Mouse (Mus musculus) limb, embryonic 11.5 days (tissue): ENCODE measurements around the gene Hmgb4. TPM values are rescaled to one million over a fixed set of nuclear protein-coding genes. Genes with fewer than 3 reads are reported as not detected.
A peak's percentile ranks its signal among the peaks of the same experiment; 100 is the strongest.

Source experiments
- ATAC-seq: fragments of 200-750 bp; cut with Nextera tagmentation; 2 replicates; pipeline ENCODE4 v1.8.0; 2017; ENCODE audit warnings: low read depth; ENCODE audit not compliant: insufficient number of reproducible peaks, low FRiP score, low TSS enrichment
- DNase-seq: peaks from one replicate; pipeline ENCODE4 v3.0.0-alpha.2; 2015; ENCODE audit warnings: low spot score
- H3K27ac ChIP-seq: fragments of 300-500 bp; sonication (generic); replicated peaks from 2 replicates; pipeline ENCODE4 v1.5.1; 2014; ENCODE audit warnings: low read depth, mild to moderate bottlenecking, low read length
- H3K27me3 ChIP-seq: fragments of 300-500 bp; sonication (generic); 2 replicates; pipeline ENCODE4 v1.6.1; 2014; ENCODE audit warnings: mild to moderate bottlenecking, low read length, mixed read lengths; ENCODE audit not compliant: control insufficient read depth, insufficient read depth
- H3K36me3 ChIP-seq: fragments of 300-500 bp; sonication (generic); 2 replicates; pipeline ENCODE4 v1.6.1; 2014; ENCODE audit warnings: mild to moderate bottlenecking, low read length, moderate library complexity, mixed read lengths; ENCODE audit not compliant: control insufficient read depth, insufficient read depth
- H3K4me1 ChIP-seq: fragments of 300-500 bp; sonication (generic); 2 replicates; pipeline ENCODE4 v1.6.1; 2014; ENCODE audit warnings: low read length, mixed read lengths; ENCODE audit not compliant: control insufficient read depth, insufficient read depth
- H3K4me2 ChIP-seq: fragments of 300-500 bp; sonication (generic); 2 replicates; pipeline ENCODE4 v1.6.1; 2014; ENCODE audit warnings: low read depth, mild to moderate bottlenecking, moderate library complexity; ENCODE audit not compliant: severe bottlenecking
- H3K4me3 ChIP-seq: fragments of 300-500 bp; sonication (generic); 2 replicates; pipeline ENCODE4 v1.5.1; 2014; ENCODE audit warnings: low read depth, low read length
- H3K9ac ChIP-seq: fragments of 300-500 bp; sonication (generic); 2 replicates; pipeline ENCODE4 v1.6.1; 2014; ENCODE audit warnings: mild to moderate bottlenecking, low read length
- H3K9me3 ChIP-seq: fragments of 300-500 bp; sonication (generic); 2 replicates; pipeline ENCODE4 v1.6.1; 2016; ENCODE audit warnings: low read length; ENCODE audit not compliant: control insufficient read depth
- WGBS: fragments of 180-500 bp; shearing (Covaris S2); extraction: QIAGEN DNeasy Blood & Tissue Kit; methylation state at CpG from one replicate; pipeline ENCODE4 v1.1.7; 2014; 5-methylcytosine and 5-hydroxymethylcytosine counted together
- polyA plus RNA-seq: library from polyadenylated mRNA; unstranded; fragments of >200 nt; fragmentation: Nextera tagmentation; extraction: Ambion mirVana; gene quantifications from 2 replicates; pipeline ENCODE4 v1.2.1, GENCODE M21; 2014

Gene Hmgb4
- polyA plus RNA-seq, 1 experiment from 2014 or later, result not detected

- no peak overlapping the region for H3K4me2 ChIP-seq
- H3K27me3 ChIP-seq, result no peaks in the 10 kb centered on the region
- DNase-seq (no peak), ATAC-seq (no peak)
- H3K36me3 ChIP-seq, result no peaks in the 10 kb centered on the region
- H3K9me3 ChIP-seq, result no peaks in the 10 kb centered on the region
- 85% methylated on average over 19 of the region's 19 CpGs for WGBS
- H3K27ac ChIP-seq, result no peak overlapping the region
- no peak overlapping the region for H3K4me3 ChIP-seq
- H3K4me1 ChIP-seq, result no peaks in the 10 kb centered on the region
- H3K9ac ChIP-seq, result no peak overlapping the region
Measured at GRCm38 (mm10) chr4:128270931-128271330, 10.2 kb upstream of the Hmgb4 start.

DNA sequence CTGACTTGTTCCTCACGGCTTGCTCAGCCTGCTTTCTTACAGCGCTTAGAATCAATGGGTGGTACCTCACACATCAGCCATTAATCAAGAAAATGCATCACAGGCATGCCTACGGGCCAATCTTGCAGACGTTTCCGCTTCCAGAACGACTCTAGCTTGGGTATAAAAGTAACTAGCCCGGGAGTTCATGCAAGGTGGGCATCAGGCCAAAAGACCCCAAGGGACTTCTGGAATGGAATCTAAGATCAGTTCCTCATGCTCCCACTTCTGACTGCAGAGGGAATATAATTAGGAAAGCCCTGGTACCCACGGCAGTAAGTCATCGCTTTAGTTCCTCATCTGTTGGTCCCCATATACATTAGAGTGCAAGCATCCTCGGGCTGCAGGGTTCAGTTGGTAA is 9.4 kb upstream of the Hmgb4 start:
- Histone ChIP-seq H3K4me3 (no peak overlapping the region), H3K4me1 (no peaks in the 10 kb centered on the region), H3K27ac (no peak overlapping the region), H3K36me3 (no peaks in the 10 kb centered on the region), H3K9ac (no peak overlapping the region), H3K27me3 (no peaks in the 10 kb centered on the region), H3K4me2 (no peak overlapping the region), H3K9me3 (no peaks in the 10 kb centered on the region)
- DNase-seq, result peak; percentile 22
- 57% methylated on average over 10 of the region's 10 CpGs for WGBS
- ATAC-seq, result no peak

DNA sequence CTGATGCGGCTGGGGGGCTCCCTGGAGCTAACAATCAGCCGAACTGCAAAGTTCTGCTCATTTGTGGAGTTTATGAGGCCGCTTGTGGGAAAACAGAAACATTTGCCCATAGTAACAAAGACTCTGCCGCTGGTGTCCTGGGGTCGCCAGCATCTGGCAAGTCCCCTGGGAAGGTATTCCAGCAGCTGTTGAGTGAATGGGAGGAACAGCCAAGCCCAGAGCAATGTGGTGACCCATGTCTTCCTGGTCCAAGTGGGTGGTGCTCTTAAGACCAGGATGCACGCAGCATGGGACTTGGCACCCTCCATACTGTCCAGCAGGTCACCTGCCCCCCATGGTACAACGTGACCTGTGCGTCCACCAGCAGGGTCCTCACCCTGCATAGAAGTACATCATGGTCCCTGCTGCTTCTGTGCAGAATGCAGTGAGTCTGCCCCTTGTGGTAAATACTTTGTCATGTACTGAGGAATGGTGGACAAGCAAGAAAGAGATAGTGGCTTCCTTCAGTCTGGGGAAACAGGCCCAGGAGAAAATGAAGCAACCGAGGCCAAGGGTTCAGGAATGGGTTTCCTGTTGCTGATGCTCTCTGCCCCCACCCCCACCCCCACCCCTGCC is 8.6 kb upstream of the Hmgb4 start:
- Histone ChIP-seq H3K27ac (no peak overlapping the region), H3K4me1 (no peaks in the 10 kb centered on the region), H3K27me3 (no peaks in the 10 kb centered on the region), H3K4me2 (no peak overlapping the region), H3K9ac (no peak overlapping the region), H3K4me3 (no peak overlapping the region), H3K36me3 (no peaks in the 10 kb centered on the region), H3K9me3 (no peaks in the 10 kb centered on the region)
- DNase-seq (no peak), ATAC-seq (no peak)
- 69% methylated on average over 9 of the region's 9 CpGs for WGBS

GRCm38 (mm10) chr4:128265341-128265740 is 4.6 kb upstream of the Hmgb4 start:
- WGBS, result 84% methylated on average over 3 of the region's 3 CpGs
- DNase-seq (no peak), ATAC-seq (no peak)
- Histone ChIP-seq H3K9ac (no peak overlapping the region), H3K4me2 (no peak overlapping the region), H3K27ac (no peak overlapping the region), H3K27me3 (no peaks in the 10 kb centered on the region), H3K36me3 (no peaks in the 10 kb centered on the region), H3K9me3 (no peaks in the 10 kb centered on the region), H3K4me3 (no peak overlapping the region), H3K4me1 (no peaks in the 10 kb centered on the region)

GRCm38 (mm10) chr4:128264491-128264890 is 3.7 kb upstream of the Hmgb4 start:
- WGBS, result 89% methylated on average over 5 of the region's 5 CpGs
- H3K27ac ChIP-seq, result no peak overlapping the region

DNA sequence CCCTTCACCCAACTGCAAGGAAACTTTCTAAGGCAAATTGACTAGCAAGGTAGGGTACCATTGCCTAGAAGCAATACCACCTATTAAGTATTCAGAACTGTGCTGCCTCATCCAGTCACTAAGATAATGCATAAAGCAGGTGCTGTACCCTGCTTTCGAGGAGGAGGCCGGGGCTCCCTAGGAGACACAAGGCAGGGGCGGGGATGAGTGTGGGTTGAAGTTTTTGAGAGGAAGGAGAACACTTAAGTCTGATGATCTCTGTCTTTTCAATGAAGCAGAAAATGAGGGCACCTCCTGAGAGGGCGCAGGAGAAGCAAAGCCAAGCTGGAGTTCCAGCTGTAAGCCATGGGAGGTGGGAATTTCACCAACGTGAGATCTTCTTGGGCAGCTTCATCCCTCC is 1.5 kb downstream of the Hmgb4 start:
- ATAC-seq (no peak), DNase-seq (no peak)
- H3K9ac ChIP-seq, result no peak overlapping the region
- H3K4me1 ChIP-seq, result no peaks in the 10 kb centered on the region
- H3K27me3 ChIP-seq, result no peaks in the 10 kb centered on the region
- H3K4me3 ChIP-seq, result no peak overlapping the region
- no peaks in the 10 kb centered on the region for H3K9me3 ChIP-seq
- H3K36me3 ChIP-seq, result no peaks in the 10 kb centered on the region
- H3K27ac ChIP-seq, result no peak overlapping the region
- 89% methylated on average over 5 of the region's 5 CpGs for whole genome bisulfite sequencing
- no peak overlapping the region for H3K4me2 ChIP-seq

More at GRCm38 (mm10) chr4:128264491-128264890, 3.7 kb upstream of the Hmgb4 start:
- Histone ChIP-seq H3K36me3 (no peaks in the 10 kb centered on the region), H3K9me3 (no peaks in the 10 kb centered on the region), H3K27me3 (no peaks in the 10 kb centered on the region), H3K4me3 (no peak overlapping the region), H3K4me1 (no peaks in the 10 kb centered on the region), H3K4me2 (no peak overlapping the region), H3K9ac (no peak overlapping the region)
- DNase-seq (no peak), ATAC-seq (no peak)

- DNase-seq, result peak; percentile 84
- WGBS, result 8% methylated on average over 5 of the region's 5 CpGs
- no peak for ATAC-seq
- Histone ChIP-seq H3K4me3 (no peak overlapping the region), H3K36me3 (no peaks in the 10 kb centered on the region), H3K9me3 (no peaks in the 10 kb centered on the region), H3K27me3 (no peaks in the 10 kb centered on the region), H3K9ac (no peak overlapping the region), H3K4me1 (no peaks in the 10 kb centered on the region), H3K27ac (no peak overlapping the region), H3K4me2 (no peak overlapping the region)
Measured at GRCm38 (mm10) chr4:128248676-128249075, 12.1 kb downstream of the Hmgb4 start.

- H3K36me3 ChIP-seq, result no peaks in the 10 kb centered on the region
- DNase-seq, result no peak
- no peaks in the 10 kb centered on the region for H3K4me1 ChIP-seq
- no peak overlapping the region for H3K27ac ChIP-seq
- H3K4me2 ChIP-seq, result no peak overlapping the region
- no peak overlapping the region for H3K9ac ChIP-seq
- ATAC-seq, result no peak
- no peak overlapping the region for H3K4me3 ChIP-seq
- no peaks in the 10 kb centered on the region for H3K27me3 ChIP-seq
- no peaks in the 10 kb centered on the region for H3K9me3 ChIP-seq
- WGBS, result 39% methylated on average over 2 of the region's 2 CpGs
Measured at GRCm38 (mm10) chr4:128245201-128245600, 15.6 kb downstream of the Hmgb4 start.

- no peaks in the 10 kb centered on the region for H3K9me3 ChIP-seq
- no peak for ATAC-seq
- H3K4me2 ChIP-seq, result no peak overlapping the region
- DNase-seq, result no peak
- H3K4me1 ChIP-seq, result no peaks in the 10 kb centered on the region
- no peak overlapping the region for H3K9ac ChIP-seq
- WGBS, result 75% methylated on average over 2 of the region's 2 CpGs
- H3K27me3 ChIP-seq, result no peaks in the 10 kb centered on the region
- no peak overlapping the region for H3K4me3 ChIP-seq
- no peak overlapping the region for H3K27ac ChIP-seq
- no peaks in the 10 kb centered on the region for H3K36me3 ChIP-seq
Measured at GRCm38 (mm10) chr4:128241854-128242356, 18.9 kb downstream of the Hmgb4 start.
